Mouse (Mus musculus) spleen, adult 2 months (tissue): ENCODE results near the gene Cplx3.

ENCODE experiments used
- CTCF ChIP-seq: fragments of 200-500 bp; IDR thresholded peaks from 2 replicates; pipeline ENCODE4 v1.5.1; 2011; ENCODE audit warnings: mild to moderate bottlenecking, inconsistent platforms; ENCODE audit not compliant: insufficient read depth, insufficient read length, insufficient replicate concordance; ENCODE audit errors: extremely low read depth
- POLR2A ChIP-seq: fragments of 200-500 bp; IDR thresholded peaks from 2 replicates; pipeline ENCODE4 v1.6.1; 2011; ENCODE audit warnings: low read depth, low read length, inconsistent platforms

DNA sequence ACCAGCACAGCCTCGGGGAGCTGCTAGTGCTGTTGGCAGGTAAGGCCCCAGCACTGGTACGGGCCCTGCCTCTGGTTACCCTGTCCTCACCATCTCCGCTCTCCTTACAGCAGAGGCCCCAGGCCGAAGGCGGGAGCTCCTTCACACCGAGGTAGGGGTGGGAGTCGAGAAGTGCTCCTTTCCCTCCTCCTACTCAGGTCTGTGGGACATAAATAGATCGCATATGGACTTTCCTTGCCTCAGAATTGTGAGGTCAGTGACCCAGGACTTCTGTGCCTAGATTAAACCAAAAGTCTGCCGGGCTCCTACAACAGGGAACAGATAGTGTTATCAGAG is 11.9 kb downstream of the Cplx3 start:
- TF ChIP-seq POLR2A (no peak), CTCF (no peak)
